Mouse (Mus musculus) limb, embryonic 14.5 days (tissue): ENCODE measurements around the gene Olfr740. TPM values are rescaled to one million over a fixed set of nuclear protein-coding genes. Genes with fewer than 3 reads are reported as not detected.

Experiments used
- ATAC-seq: fragments of 200-750 bp; cut with Nextera tagmentation; 2 replicates; pipeline ENCODE4 v1.8.0; 2017; ENCODE audit warnings: low read depth, moderate number of reproducible peaks, moderate TSS enrichment; ENCODE audit not compliant: low FRiP score
- DNase-seq: peaks from one replicate; pipeline ENCODE4 v3.0.0-alpha.2; 2015; ENCODE audit warnings: low spot score
- H3K27ac ChIP-seq: fragments of 300-500 bp; sonication (generic); replicated peaks from 2 replicates; pipeline ENCODE4 v1.5.1; 2014; ENCODE audit warnings: low read depth, mild to moderate bottlenecking, low read length, moderate library complexity, mixed read lengths
- H3K27me3 ChIP-seq: fragments of 300-500 bp; sonication (generic); 2 replicates; pipeline ENCODE4 v1.6.1; 2014; ENCODE audit warnings: low read length, mixed read lengths; ENCODE audit not compliant: control insufficient read depth, insufficient read depth
- H3K36me3 ChIP-seq: fragments of 300-500 bp; sonication (generic); 2 replicates; pipeline ENCODE4 v1.6.1; 2014; ENCODE audit warnings: mild to moderate bottlenecking, low read length, moderate library complexity, mixed read lengths; ENCODE audit not compliant: control insufficient read depth, insufficient read depth
- H3K4me1 ChIP-seq: fragments of 300-500 bp; sonication (generic); 2 replicates; pipeline ENCODE4 v1.6.1; 2014; ENCODE audit warnings: antibody characterized with exemption, low read length, mixed read lengths; ENCODE audit not compliant: control insufficient read depth, insufficient read depth
- H3K4me2 ChIP-seq: fragments of 300-500 bp; sonication (generic); replicated peaks from 2 replicates; pipeline ENCODE4 v1.6.1; 2014; ENCODE audit warnings: low read depth, mild to moderate bottlenecking, low read length, moderate library complexity; ENCODE audit not compliant: severe bottlenecking
- H3K4me3 ChIP-seq: fragments of 300-500 bp; sonication (generic); replicated peaks from 2 replicates; pipeline ENCODE4 v1.5.1; 2014; ENCODE audit warnings: low read length
- H3K9ac ChIP-seq: fragments of 300-500 bp; sonication (generic); 2 replicates; pipeline ENCODE4 v1.6.1; 2014; ENCODE audit warnings: mild to moderate bottlenecking, low read depth, low read length, moderate library complexity; ENCODE audit not compliant: severe bottlenecking
- H3K9me3 ChIP-seq: fragments of 300-500 bp; sonication (generic); 2 replicates; pipeline ENCODE4 v1.6.1; 2016; ENCODE audit warnings: low read length; ENCODE audit not compliant: control insufficient read depth
- POLR2A ChIP-seq: fragments of 200-500 bp; IDR thresholded peaks from 2 replicates; pipeline ENCODE4 v1.8.0; 2012; ENCODE audit warnings: inconsistent platforms, mild to moderate bottlenecking, moderate library complexity, borderline replicate concordance; ENCODE audit not compliant: insufficient read depth, insufficient read length; ENCODE audit errors: extremely low read depth
- WGBS: fragments of 180-500 bp; shearing (Covaris S2); extraction: QIAGEN DNeasy Blood & Tissue Kit; methylation state at CpG from one replicate; pipeline ENCODE4 v1.1.7; 2014; 5-methylcytosine and 5-hydroxymethylcytosine counted together
- polyA plus RNA-seq, 2 experiments: library from polyadenylated mRNA; depleted of rRNA in 1 of 2; stranded (reverse) in 1 of 2; unstranded in 1 of 2; fragments of >200 nt; fragmentation: Nextera tagmentation in 1 of 2; extraction: Ambion mirVana in 1 of 2; gene quantifications; 2 replicates each; pipeline versions ENCODE4 v1.2.1 to v1.2.3; 2012 to 2014

The Olfr740 gene
- polyA plus RNA-seq (2012; rRNA removed) (not detected in 2 replicates), polyA plus RNA-seq (2014; fragmentation: Nextera tagmentation; extraction: Ambion mirVana) (not detected in 2 replicates)

- WGBS: 85% methylated on average over 3 of the region's 3 CpGs
- no peaks in the 10 kb centered on the region for H3K36me3 ChIP-seq
- no peaks in the 10 kb centered on the region for H3K27me3 ChIP-seq
- no peak within 1 kb of the TSS for H3K4me3 ChIP-seq
- no peak for DNase-seq
- no peaks in the 10 kb centered on the region for H3K4me1 ChIP-seq
- H3K27ac ChIP-seq: no peak within 1 kb of the TSS
- TF ChIP-seq POLR2A: no peak
- no peak within 1 kb of the TSS for H3K9ac ChIP-seq
- H3K4me2 ChIP-seq: no peak within 1 kb of the TSS
- H3K9me3 ChIP-seq: no peaks in the 10 kb centered on the region
- ATAC-seq: no peak
These were observed at the start of gene Olfr740 for GRCm38 (mm10) chr14:50445245-50445644. Gene Olfr740, plus strand, starts transcription at chr14:50445545.

GRCm38 (mm10) chr14:50407268-50407667 is 38.1 kb upstream of the Olfr740 start, which contains the start of gene Olfr738:
Gene Olfr738, plus strand, starts transcription at chr14:50407568.
- no peak for DNase-seq
- Histone ChIP-seq H3K27me3 (no peaks in the 10 kb centered on the region), H3K9me3 (no peaks in the 10 kb centered on the region), H3K36me3 (no peaks in the 10 kb centered on the region), H3K4me2 (no peak within 1 kb of the TSS), H3K27ac (no peak within 1 kb of the TSS), H3K4me1 (no peaks in the 10 kb centered on the region), H3K9ac (no peak within 1 kb of the TSS), H3K4me3 (no peak within 1 kb of the TSS)
- WGBS: 85% methylated on average over 1 of the region's 1 CpGs
- no peak for ATAC-seq
- TF ChIP-seq POLR2A: no peak

- Histone ChIP-seq H3K9me3 (no peaks in the 10 kb centered on the region), H3K27me3 (no peaks in the 10 kb centered on the region), H3K4me3 (no peak within 1 kb of the TSS), H3K9ac (no peak within 1 kb of the TSS), H3K27ac (no peak within 1 kb of the TSS), H3K4me2 (no peak within 1 kb of the TSS), H3K4me1 (no peaks in the 10 kb centered on the region), H3K36me3 (no peaks in the 10 kb centered on the region)
- DNase-seq (no peak), ATAC-seq (no peak)
- WGBS: 65% methylated on average over 2 of the region's 2 CpGs
- no peak for TF ChIP-seq POLR2A
These were observed 27.0 kb upstream of the Olfr740 start, which contains the start of gene Olfr739 for GRCm38 (mm10) chr14:50418326-50418725. Gene Olfr739, plus strand, starts transcription at chr14:50418626.

GRCm38 (mm10) chr14:50472438-50472837 is 27.1 kb downstream of the Olfr740 start, which contains the start of gene Olfr741:
Gene Olfr741, plus strand, starts transcription at chr14:50472738.
- no peak for ATAC-seq

GRCm38 (mm10) chr14:50478406-50478805 is 33.1 kb downstream of the Olfr740 start:
- no peak for ATAC-seq

More at GRCm38 (mm10) chr14:50472438-50472837, 27.1 kb downstream of the Olfr740 start, which contains the start of gene Olfr741:
- TF ChIP-seq POLR2A: no peak
- Histone ChIP-seq H3K27me3 (no peaks in the 10 kb centered on the region), H3K27ac (no peak within 1 kb of the TSS), H3K36me3 (no peaks in the 10 kb centered on the region), H3K4me1 (no peaks in the 10 kb centered on the region), H3K4me2 (no peak within 1 kb of the TSS), H3K9ac (no peak within 1 kb of the TSS), H3K4me3 (no peak within 1 kb of the TSS), H3K9me3 (no peaks in the 10 kb centered on the region)
- no peak for DNase-seq
- WGBS: 73% methylated on average over 2 of the region's 2 CpGs

More at GRCm38 (mm10) chr14:50478406-50478805, 33.1 kb downstream of the Olfr740 start:
- Histone ChIP-seq H3K9me3 (no peaks in the 10 kb centered on the region), H3K9ac (no peak overlapping the region), H3K4me2 (no peak overlapping the region), H3K4me1 (no peaks in the 10 kb centered on the region), H3K4me3 (no peak overlapping the region), H3K27me3 (no peaks in the 10 kb centered on the region), H3K36me3 (no peaks in the 10 kb centered on the region), H3K27ac (no peak overlapping the region)
- WGBS: 73% methylated on average over 2 of the region's 2 CpGs
- DNase-seq: no peak
- no peak for TF ChIP-seq POLR2A
